Mouse (Mus musculus) midbrain, embryonic 16.5 days (tissue): Measurements from ENCODE around the gene En1. TPM values are rescaled to one million over a fixed set of nuclear protein-coding genes. Genes with fewer than 3 reads are reported as not detected.

Experiments used
- ATAC-seq: fragments of 200-750 bp; cut with Nextera tagmentation; 2 replicates; pipeline ENCODE4 v1.8.0; 2017; ENCODE audit warnings: moderate TSS enrichment
- H3K27ac ChIP-seq: fragments of 300-500 bp; sonication (generic); 2 replicates; pipeline ENCODE4 v1.5.1; 2014; ENCODE audit warnings: mild to moderate bottlenecking, low read length, mixed read lengths
- H3K27me3 ChIP-seq: fragments of 300-500 bp; sonication (generic); 2 replicates; pipeline ENCODE4 v1.6.1; 2014; ENCODE audit warnings: low read depth, low read length, mixed read lengths; ENCODE audit not compliant: control insufficient read depth, insufficient read depth
- H3K36me3 ChIP-seq: fragments of 300-500 bp; sonication (generic); 2 replicates; pipeline ENCODE4 v1.6.1; 2014; ENCODE audit warnings: mild to moderate bottlenecking, low read length, moderate library complexity, mixed read lengths; ENCODE audit not compliant: control insufficient read depth, insufficient read depth
- H3K4me1 ChIP-seq: fragments of 300-500 bp; sonication (generic); 2 replicates; pipeline ENCODE4 v1.6.1; 2014; ENCODE audit warnings: mild to moderate bottlenecking, low read length, mixed read lengths; ENCODE audit not compliant: control insufficient read depth, insufficient read depth
- H3K4me2 ChIP-seq: fragments of 300-500 bp; sonication (generic); 2 replicates; pipeline ENCODE4 v1.6.1; 2014; ENCODE audit warnings: mild to moderate bottlenecking, low read length, mixed read lengths
- H3K4me3 ChIP-seq: fragments of 300-500 bp; sonication (generic); 2 replicates; pipeline ENCODE4 v1.5.1; 2014; ENCODE audit warnings: low read depth, mild to moderate bottlenecking, low read length, moderate library complexity, mixed read lengths
- H3K9ac ChIP-seq: fragments of 300-500 bp; sonication (generic); 2 replicates; pipeline ENCODE4 v1.6.1; 2014; ENCODE audit warnings: low read depth, low read length, mixed read lengths
- H3K9me3 ChIP-seq: fragments of 300-500 bp; sonication (generic); replicated peaks from 2 replicates; pipeline ENCODE4 v1.6.1; 2014; ENCODE audit warnings: mild to moderate bottlenecking, low read length, mixed read lengths; ENCODE audit not compliant: control insufficient read depth, poor library complexity, severe bottlenecking
- WGBS: fragments of 180-500 bp; shearing (Covaris S2); extraction: QIAGEN DNeasy Blood & Tissue Kit; methylation state at CpG from one replicate; pipeline ENCODE4 v1.1.7; 2014; 5-methylcytosine and 5-hydroxymethylcytosine counted together
- polyA plus RNA-seq: library from polyadenylated mRNA; unstranded; fragments of >200 nt; fragmentation: Nextera tagmentation; extraction: Ambion mirVana; gene quantifications from 2 replicates; pipeline ENCODE4 v1.2.1, GENCODE M21; 2015

Gene En1
- 5.9 and 7.6 TPM in 2 replicates for polyA plus RNA-seq

DNA sequence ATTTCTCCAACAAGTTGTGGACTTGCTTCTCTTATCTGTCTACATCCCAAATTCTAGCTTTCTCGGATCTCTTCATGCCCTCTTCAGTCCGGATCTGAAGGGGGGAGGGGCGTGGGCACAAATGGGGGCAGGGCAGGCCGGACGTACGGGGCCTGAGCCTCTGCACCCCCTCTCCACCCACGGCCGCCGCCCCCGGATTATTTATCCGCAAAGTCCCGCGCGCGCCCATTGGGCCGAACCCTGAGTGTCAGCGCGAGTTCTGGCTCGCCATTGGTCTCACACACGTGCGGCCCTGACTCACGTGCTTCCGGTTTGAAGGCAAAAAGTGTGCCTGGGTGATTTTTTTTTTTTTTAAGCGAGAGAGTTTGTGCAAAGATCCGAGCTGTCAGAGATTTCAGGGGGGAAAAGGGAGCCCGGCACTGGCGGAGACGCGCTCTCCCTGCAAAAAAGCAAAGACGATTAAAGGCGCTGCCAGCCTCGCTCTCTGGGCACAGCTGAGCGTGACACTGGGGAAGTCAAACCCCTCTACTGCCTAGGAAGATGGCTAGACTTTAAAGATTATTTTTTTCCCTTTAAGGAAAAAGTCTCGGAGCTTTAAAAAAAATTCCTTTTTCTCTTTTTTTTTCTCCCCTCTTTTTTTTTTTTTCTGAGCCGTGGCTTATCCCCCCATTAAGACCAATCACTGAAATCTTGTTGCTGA, at the start of gene En1:
En1 (plus strand) TSS at position 388 of the 700 bp plus-strand sequence.
- ATAC-seq: peak; percentile 75
- peak within 1 kb of the TSS; percentile 87 for H3K27ac ChIP-seq
- H3K9ac ChIP-seq: peak within 1 kb of the TSS; percentile 77
- peaks cover 32% of the 10 kb centered on the region for H3K27me3 ChIP-seq
- under 1% methylated on average over 35 of the region's 35 CpGs for WGBS
- no peaks in the 10 kb centered on the region for H3K36me3 ChIP-seq
- H3K4me1 ChIP-seq: peaks cover 14% of the 10 kb centered on the region
- H3K4me3 ChIP-seq: peak within 1 kb of the TSS; percentile 54
- no peaks in the 10 kb centered on the region for H3K9me3 ChIP-seq
- H3K4me2 ChIP-seq: peak within 1 kb of the TSS; percentile 71

DNA sequence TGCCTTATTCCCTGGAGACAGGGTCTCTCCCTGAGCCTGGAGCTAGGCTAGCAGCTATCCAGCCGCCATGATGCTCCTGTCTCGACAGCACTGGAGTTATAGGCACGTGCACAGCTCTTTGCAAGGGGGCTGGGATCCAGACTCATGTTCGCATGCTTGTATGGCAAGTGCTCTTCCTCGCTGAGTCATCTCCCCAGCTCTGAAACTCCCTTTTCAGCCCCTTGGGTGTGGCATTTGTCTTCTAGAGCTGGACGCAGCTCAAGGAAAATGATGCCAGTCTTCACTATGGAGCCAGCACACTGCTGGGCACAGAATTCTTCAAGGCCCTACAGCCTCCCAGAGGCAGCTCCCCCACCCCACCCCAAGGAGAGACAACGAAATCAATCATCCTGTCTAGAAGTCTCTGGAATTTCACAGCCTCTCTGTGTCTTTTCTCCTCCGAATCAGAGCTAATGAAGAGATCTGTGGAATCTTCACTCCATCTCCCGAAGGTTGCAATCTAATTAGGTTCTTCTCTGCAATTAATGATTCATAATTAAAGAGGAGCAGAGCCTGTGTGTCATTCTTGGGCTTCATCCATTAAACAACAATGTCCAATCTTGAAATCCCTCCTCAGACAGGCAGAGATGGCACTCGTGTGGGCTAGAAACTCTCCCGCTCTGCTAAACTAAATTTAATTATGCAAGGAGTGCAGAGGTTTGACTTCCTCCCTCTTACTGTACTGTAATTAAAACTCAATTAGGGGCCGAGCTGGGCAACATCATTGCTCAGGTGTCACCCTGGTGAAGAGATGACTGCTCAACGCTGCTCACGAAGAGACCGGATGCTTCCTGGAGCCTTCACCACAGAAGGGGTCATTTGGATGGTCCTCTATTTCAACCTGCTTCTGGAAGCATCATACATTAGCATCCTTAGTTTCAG, 45.0 kb upstream of the En1 start:
- H3K4me1 ChIP-seq: no peaks in the 10 kb centered on the region
- H3K4me3 ChIP-seq: no peak overlapping the region
- no peak overlapping the region for H3K27ac ChIP-seq
- WGBS: 84% methylated on average over 15 of the region's 15 CpGs
- no peaks in the 10 kb centered on the region for H3K27me3 ChIP-seq
- ATAC-seq: no peak
- no peaks in the 10 kb centered on the region for H3K36me3 ChIP-seq
- H3K9ac ChIP-seq: no peak overlapping the region
- H3K9me3 ChIP-seq: no peaks in the 10 kb centered on the region
- no peak overlapping the region for H3K4me2 ChIP-seq

DNA sequence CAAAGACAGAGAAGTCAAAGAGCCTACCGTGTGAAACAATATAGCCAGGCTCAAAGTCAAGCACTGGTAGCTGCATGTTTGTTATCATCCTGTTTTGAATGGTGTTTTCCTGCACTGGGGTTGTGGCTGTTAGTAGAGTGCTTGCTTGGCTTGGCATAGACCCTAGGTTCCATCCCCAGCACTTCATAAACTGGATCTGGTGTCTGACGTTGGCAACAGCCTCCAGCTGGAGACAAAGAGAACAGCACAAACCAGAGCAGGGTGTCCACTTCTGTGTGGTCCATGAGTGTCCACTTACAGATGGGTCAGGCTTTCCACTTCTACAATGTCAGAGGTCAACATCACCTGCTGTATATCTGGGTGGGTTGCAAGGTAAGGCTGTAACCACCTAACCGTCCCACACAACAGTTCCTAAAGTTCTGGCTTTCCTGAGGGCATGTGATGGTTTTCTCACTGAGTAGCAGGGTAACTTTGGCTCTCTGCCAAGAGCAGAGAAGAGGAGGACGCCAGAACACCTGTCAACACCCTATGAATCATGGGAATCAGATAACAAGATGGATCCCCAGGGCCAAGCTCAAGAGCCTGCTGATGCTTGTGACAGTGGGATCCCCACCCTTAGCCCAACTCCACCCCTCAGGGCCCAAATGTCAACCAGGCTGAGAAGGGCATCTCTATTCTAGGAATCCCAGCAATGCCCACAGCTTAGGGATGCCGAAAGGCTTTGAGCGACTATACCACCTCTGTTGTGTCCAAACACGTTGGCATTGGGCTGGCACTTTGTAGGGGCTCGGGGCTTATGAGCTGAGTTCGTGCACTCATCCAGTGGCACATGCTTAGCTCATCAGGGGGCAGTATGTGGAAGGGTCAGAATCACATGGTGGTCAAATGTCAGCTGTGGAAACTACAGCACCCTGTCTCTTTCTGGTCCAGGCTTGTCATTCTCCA, 43.6 kb upstream of the En1 start:
- H3K4me2 ChIP-seq: no peak overlapping the region
- WGBS: 83% methylated on average over 9 of the region's 9 CpGs

DNA sequence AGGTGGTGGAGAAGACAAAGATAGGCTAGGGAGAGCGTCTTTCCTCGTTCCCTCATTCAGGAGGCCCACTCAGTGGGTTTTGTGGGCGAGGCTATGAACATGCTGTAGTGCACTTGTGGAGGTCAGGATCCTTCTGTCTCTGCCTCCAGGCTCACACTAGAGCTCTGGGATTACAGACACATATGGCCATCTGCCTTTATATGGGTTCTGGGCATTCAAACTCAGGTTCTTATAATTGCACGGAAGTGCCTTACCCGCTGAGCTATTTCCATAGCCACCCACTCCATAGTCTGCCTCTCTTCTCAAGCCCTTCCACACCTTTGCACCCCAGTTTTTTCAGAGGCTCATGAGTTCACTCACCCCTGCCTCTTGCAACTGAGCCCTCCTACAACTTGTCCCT, 42.3 kb upstream of the En1 start:
- no peaks in the 10 kb centered on the region for H3K27me3 ChIP-seq
- no peaks in the 10 kb centered on the region for H3K4me1 ChIP-seq
- no peak overlapping the region for H3K27ac ChIP-seq
- H3K4me3 ChIP-seq: no peak overlapping the region
- no peak overlapping the region for H3K9ac ChIP-seq
- ATAC-seq: no peak
- no peaks in the 10 kb centered on the region for H3K36me3 ChIP-seq
- H3K4me2 ChIP-seq: no peak overlapping the region
- H3K9me3 ChIP-seq: no peaks in the 10 kb centered on the region; the same call in 1 of the 2 replicates
- 90% methylated on average over 5 of the region's 5 CpGs for WGBS

More for the DNA sequence above, 43.6 kb upstream of the En1 start:
- H3K27ac ChIP-seq: no peak overlapping the region
- no peak for ATAC-seq
- H3K9me3 ChIP-seq: no peaks in the 10 kb centered on the region; the same call in 1 of the 2 replicates
- no peak overlapping the region for H3K9ac ChIP-seq
- H3K27me3 ChIP-seq: no peaks in the 10 kb centered on the region
- H3K4me3 ChIP-seq: no peak overlapping the region
- H3K4me1 ChIP-seq: no peaks in the 10 kb centered on the region
- no peaks in the 10 kb centered on the region for H3K36me3 ChIP-seq

DNA sequence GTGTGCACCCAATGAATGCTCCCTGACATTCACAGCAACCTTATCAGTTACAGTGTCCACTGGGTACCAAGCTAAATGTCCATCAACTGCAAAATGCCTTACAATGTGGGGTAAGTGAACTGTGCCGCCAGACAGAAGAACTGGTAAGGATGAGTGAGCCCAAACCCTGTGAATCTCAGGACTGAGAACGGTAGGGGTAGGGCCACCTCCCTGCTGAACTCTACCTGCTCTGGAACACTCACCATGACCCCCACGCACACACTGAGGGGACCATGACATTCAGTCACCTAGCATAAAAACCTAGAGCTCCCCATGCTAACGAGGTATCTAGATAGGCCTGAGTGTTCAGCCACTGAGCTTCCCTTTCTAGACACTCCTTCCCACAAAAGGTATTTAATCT, 20.9 kb upstream of the En1 start:
- no peak overlapping the region for H3K9ac ChIP-seq
- no peaks in the 10 kb centered on the region for H3K9me3 ChIP-seq
- H3K27me3 ChIP-seq: no peaks in the 10 kb centered on the region; the same call in 1 of the 2 replicates
- H3K4me3 ChIP-seq: no peak overlapping the region
- H3K4me1 ChIP-seq: no peaks in the 10 kb centered on the region
- no peak for ATAC-seq
- H3K4me2 ChIP-seq: no peak overlapping the region
- H3K27ac ChIP-seq: no peak overlapping the region
- no peaks in the 10 kb centered on the region for H3K36me3 ChIP-seq
- 69% methylated on average over 4 of the region's 4 CpGs for WGBS

DNA sequence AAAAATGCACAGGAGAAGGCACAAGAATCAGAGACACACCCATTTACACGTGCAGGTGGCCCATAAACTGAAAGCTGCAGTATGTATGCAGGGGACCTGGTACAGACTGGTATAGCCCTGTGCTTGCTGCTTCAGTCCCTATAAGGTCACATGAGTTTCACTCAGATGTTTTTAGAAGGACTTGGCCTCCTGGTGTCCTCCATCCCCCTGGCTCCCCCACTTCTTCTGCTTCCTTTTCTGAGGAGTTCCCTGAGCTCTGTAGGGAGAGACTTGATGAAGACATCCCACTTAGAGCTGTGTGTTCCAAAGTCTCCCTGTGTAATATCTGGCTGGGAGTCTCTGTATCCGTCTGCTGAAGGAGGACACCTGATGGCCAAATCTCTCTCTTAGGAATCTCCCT, 16.7 kb upstream of the En1 start:
- H3K27ac ChIP-seq: no peak overlapping the region
- WGBS: 34% methylated on average over 2 of the region's 2 CpGs
- no peak overlapping the region for H3K4me3 ChIP-seq
- H3K9me3 ChIP-seq: no peaks in the 10 kb centered on the region
- no peak overlapping the region for H3K9ac ChIP-seq
- H3K36me3 ChIP-seq: no peaks in the 10 kb centered on the region
- no peaks in the 10 kb centered on the region; the same call in 1 of the 2 replicates for H3K27me3 ChIP-seq
- H3K4me1 ChIP-seq: no peaks in the 10 kb centered on the region
- no peak overlapping the region for H3K4me2 ChIP-seq
- ATAC-seq: no peak

DNA sequence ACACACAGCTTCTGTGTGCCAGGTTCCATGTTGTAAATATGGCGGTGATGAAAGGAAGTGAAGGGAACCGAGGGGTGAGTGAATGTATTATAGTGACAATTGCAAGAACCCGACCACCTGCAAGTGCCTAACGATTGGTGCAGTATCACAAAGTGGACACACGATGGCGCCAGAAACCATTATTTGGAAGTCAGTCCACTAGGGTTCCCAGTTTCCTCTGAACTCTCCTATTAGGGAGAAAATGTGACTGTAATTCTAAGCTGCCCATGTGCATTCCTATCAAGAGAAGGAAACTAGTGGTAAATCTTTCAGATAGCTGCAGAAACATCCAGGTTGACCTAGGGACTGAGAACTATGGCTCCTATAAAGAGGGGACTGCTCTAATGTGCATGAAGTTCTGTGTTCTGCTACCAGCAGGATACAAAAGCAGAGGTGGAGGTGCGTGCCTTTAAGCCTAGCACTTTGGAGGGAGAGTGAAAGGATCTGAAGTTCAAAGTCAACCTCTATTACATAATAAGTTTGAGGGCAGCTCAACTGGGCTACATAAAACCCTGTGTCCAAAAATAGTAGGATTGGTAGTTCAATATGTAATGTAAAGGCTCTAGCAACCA, 15.6 kb upstream of the En1 start:
- 11% methylated on average over 7 of the region's 7 CpGs for whole genome bisulfite sequencing
- ATAC-seq: peak; percentile 73
- peaks cover 4% of the 10 kb centered on the region for H3K27me3 ChIP-seq

DNA sequence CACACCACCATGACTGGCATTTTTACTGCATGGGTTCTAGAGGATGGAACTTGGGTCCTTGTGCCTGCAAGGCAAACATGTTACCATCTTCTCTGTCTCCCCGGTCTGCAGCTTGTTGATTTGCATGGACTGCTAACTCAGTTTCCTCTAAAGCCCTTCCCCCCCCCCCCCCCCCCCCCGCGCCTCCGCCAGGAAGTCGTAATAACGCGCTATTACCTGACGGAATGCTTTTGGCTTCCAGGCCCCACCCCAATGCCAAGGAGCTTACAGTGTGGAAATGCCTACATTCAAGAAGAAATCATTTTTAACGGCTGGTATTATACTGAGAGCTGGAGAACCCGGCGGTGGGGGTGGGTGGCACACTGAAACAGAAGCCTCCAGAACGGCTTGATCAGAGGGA, 14.8 kb upstream of the En1 start:
- 64% methylated on average over 9 of the region's 12 CpGs for WGBS
- Histone ChIP-seq H3K4me2 (no peak overlapping the region), H3K9me3 (no peaks in the 10 kb centered on the region), H3K4me1 (no peaks in the 10 kb centered on the region), H3K36me3 (no peaks in the 10 kb centered on the region), H3K4me3 (no peak overlapping the region), H3K27me3 (peaks cover 11% of the 10 kb centered on the region), H3K9ac (no peak overlapping the region), H3K27ac (no peak overlapping the region)
- ATAC-seq: no peak

More for the DNA sequence above, 15.6 kb upstream of the En1 start:
- Histone ChIP-seq H3K4me2 (no peak overlapping the region), H3K4me1 (no peaks in the 10 kb centered on the region), H3K4me3 (no peak overlapping the region), H3K9me3 (no peaks in the 10 kb centered on the region), H3K27ac (no peak overlapping the region), H3K9ac (no peak overlapping the region), H3K36me3 (no peaks in the 10 kb centered on the region)
